Mouse (Mus musculus) megakaryocyte progenitor cell, adult 5-6 weeks (primary cell): ENCODE measurements around the gene Trim28. TPM values are rescaled to one million over a fixed set of nuclear protein-coding genes. Genes with fewer than 3 reads are reported as not detected.

Source experiments
- ATAC-seq: replicated peaks from 2 replicates; pipeline ENCODE4 v1.8.0; 2016; ENCODE audit warnings: mild to moderate bottlenecking, moderate TSS enrichment, inconsistent platforms; ENCODE audit not compliant: poor library complexity
- total RNA-seq, 2 experiments: library from RNA; stranded (forward) in 1 of 2; stranded (reverse) in 1 of 2; fragments of 157-497, 149-512 nt in 1 of 2; fragments of 200-1000 nt in 1 of 2; gene quantifications; 2 replicates each; pipeline versions ENCODE4 v1.2.3 to v1.2.4; 2015 to 2017

The Trim28 gene
- total RNA-seq, 2 experiments from 2014 or later = 409 to 506 TPM

DNA sequence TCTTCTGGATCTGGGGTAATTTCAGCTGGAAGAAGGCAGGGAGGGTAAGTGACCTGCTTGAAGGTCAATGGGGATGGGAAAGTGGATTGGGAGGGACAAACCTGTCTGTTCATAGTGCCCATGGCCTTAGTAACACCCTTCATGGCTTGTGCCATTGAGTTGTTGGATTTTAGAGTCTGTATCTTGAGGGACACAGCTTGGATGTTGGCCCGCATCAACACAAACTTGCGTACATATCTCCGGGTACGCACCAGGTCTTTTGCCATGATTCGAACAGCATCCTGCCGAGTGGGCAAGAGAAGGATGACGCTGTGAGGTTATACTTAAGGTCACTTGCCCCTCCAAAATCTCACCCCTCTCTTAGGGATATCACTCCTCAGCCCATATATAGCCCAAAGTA lies 33.6 kb downstream of the Trim28 start:
- no peak for ATAC-seq

GRCm38 (mm10) chr7:13033451-13034147 lies 34.7 kb downstream of the Trim28 start:
- no peak for ATAC-seq

DNA sequence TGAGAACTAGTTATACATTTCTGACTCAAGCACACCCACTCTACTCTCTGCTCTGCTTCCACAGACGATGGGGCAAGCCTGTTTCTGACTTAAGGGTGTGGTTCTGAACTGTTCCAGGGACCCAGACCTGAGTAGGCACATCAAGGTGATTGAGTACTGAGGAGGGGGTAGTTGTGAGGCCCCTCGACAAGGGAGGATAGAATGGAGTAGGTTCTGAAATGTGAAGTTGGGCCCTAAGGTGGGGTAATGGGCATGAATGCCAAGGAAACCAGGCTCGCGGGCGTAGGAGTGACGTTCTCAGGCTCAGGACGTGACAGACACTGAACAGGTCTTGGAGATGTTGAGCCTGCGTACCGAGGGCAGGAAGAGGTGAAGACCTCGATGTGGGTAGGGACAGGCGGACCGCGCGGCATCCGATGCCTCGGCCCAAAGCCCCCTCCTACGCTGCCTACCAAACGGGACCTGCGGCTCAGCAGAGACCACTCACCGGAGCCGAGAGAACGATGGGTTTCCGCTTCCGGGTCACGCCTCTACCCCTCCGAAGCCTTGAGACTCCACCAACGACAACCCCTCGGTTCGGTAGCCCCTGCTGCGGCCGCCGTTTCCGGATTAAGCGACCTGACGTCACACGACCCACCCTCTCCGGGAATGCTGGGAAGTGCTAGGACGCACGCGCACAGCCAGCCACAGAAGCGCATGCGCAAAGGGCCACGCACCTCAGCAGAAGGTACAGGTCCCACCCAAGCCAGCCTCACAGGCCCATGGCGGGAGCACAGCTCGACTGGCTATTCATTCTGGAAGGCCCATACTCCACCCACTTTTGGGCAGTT lies 35.4 kb downstream of the Trim28 start, which contains the start of gene Chmp2a:
TSS of gene Chmp2a (minus strand) at position 660 of the 830 bp plus-strand sequence.
- ATAC-seq = peak; percentile 59

DNA sequence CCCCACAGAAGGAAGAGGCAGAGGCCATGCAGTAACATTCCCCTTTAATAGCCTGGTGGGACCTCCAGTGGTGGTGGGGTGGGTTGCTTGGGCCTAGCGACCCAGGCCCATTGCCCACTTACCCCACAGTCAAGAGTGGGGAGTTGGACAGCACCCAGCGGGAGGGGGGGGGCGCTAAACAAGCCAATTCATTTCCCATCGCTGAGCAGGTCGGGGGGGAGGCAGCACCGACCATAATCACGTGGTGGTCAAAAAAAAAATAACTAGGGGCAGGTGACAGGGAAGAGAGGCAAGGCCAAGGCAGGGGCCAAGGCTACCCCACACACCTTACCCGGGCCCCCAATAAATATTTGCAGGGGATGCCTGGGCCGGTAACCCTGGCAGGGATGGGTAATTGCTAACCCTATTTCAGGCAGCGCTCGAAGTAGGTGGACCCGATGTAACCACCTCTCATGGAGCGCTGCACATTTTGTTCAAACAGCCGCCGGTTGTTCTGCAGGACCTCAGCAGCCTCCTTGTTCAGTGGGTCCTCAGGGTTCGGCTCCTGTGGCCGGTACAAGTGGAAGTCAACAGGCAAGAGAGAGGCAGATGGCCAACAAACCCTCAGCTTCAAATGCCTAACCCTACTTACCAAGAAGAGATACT lies 36.4 kb downstream of the Trim28 start:
- ATAC-seq = no peak

DNA sequence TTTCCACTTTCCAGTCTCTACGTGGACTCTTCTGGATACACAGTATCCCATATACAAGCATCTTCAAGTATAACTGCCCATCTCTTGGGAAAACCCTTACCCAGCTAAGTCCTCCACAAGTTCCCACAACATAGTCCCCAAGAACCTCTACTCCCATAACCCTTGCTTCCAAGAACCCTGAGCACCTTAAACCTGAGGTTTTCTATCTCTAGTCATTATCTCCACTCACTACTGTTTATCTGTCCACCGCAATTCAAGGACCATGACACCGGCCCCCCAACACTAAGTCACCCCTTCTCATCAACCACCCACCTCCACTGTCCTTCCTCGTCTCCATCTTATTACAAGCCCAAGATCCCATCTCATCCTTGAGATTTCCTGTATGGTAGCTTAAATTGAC lies 37.9 kb downstream of the Trim28 start:
- no peak for ATAC-seq

- ATAC-seq = no peak
Measured at GRCm38 (mm10) chr7:13037366-13037765, 38.5 kb downstream of the Trim28 start.

DNA sequence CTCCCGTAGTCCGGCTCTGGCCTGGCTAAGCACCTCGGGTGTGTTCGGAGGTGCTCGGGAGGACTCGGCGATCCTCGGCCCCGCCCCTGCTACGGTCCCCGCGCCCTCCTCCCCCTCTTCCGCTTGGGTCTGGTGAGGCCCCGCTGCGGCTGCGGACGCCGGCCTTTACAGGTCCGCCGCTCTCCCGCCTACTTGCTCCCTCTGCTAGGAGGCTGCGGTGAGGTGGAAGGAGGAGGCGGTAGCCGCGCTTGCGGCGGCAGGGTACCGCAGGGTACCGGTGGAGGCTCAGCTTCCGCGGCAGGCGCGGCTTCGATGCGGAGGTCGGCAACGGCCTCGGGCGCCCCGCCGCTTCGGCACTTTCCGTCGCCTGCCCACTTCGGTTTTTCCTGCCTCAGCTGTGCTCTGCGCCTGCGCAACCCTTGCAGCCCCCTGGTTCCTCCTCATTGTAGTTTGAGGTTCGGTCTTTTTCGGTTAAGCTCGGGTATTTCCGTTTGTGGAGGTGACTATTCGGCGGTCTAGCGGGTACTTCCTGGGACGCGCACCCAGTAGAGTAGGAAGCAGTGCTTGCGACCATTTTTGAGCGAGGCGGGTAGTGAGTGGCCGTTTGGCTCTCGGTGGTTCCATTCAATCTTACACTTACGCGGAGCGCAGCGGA lies 39.1 kb downstream of the Trim28 start, which contains the start of gene Ube2m:
TSS of gene Ube2m (minus strand) at position 375 of the 655 bp plus-strand sequence.
- peak; percentile 51 for ATAC-seq

- peak; percentile 24 for ATAC-seq
Measured at GRCm38 (mm10) chr7:13038621-13039169, 39.8 kb downstream of the Trim28 start.

DNA sequence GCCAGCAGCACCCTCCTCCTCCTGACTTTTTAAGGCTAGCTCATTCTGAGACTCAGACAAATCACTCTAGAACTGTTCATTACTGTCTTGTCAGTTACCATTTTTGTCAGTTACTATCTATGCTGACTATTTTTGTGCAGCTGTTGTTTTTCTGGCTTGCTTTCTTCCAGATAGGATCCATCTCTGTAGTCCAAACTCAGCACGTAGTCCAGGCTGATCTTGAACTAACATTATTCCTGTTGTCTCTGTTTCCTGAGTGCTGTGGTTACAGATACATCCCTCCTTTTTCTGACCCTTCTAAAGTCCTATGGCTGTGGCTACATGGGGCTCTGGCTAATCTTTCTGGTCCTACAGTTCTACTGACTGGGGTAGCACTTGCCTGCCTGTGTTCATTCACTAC lies 40.3 kb downstream of the Trim28 start:
- ATAC-seq = no peak

GRCm38 (mm10) chr7:13041256-13041655 lies 42.3 kb downstream of the Trim28 start:
- no peak for ATAC-seq

- ATAC-seq = no peak
Measured at GRCm38 (mm10) chr7:13042511-13042910, 43.6 kb downstream of the Trim28 start.

- no peak for ATAC-seq
Measured at GRCm38 (mm10) chr7:13043120-13043444, 44.2 kb downstream of the Trim28 start.

DNA sequence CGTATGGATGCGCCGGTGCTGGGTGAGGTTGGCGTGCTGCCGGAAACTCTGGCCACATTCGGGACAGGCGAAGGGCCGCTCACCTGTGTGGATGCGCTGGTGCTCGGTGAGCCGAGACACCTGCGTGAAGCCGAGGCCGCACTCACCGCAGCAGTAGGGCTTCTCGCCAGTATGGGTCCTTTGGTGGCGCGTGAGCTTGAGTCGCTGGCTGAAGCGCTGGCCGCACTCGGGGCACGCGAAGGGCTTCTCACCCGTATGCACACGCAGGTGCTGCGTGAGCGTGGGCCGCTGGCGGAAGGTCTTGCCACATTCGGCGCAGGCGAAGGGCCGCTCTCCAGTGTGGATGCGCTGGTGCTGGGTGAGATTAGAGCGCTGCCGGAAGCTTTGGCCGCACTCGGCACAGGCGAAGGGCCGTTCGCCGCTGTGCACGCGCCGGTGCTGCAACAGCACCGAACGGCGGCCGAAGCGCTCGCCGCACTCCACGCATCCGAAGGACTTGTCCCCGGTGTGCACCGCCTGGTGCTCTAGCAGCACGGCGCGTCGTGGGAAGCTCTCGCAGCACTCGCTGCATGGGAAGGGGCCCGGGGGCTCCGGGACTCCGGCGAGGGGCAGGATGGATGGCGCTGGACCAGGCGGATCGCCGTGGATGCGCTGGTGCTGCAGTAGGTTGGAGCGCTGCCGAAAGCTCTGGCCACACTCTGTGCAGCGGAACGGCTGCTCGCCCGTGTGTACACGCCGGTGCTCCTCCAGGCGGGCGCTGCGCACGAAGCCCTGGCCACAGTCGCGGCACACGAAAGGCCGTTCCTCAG lies 44.7 kb downstream of the Trim28 start:
- peak; percentile 33 for ATAC-seq

GRCm38 (mm10) chr7:13044254-13044625 lies 45.3 kb downstream of the Trim28 start:
- ATAC-seq = no peak

DNA sequence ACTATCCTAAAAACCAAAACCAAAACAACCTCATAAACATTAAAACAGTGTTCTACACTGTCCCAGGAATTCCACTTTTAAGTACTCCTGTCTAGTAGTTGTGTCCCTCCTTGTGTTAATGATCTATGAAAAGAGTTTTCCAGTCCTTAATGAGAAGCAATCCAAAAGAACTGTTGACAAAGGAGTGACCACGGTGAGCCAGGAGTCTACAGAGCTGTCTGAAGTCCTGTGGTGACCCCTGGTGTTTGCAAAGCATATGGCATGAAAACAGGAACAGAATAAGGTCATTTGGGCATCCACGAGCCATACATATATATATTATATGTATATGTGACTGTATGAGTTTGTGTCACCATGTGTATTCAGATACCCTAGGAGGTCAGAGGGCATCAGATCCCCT lies 47.2 kb downstream of the Trim28 start:
- peak; percentile 81 for ATAC-seq

- ATAC-seq = no peak
Measured at GRCm38 (mm10) chr7:13053001-13053400, 54.1 kb downstream of the Trim28 start.

GRCm38 (mm10) chr7:13053501-13053900 lies 54.6 kb downstream of the Trim28 start:
- ATAC-seq = no peak

DNA sequence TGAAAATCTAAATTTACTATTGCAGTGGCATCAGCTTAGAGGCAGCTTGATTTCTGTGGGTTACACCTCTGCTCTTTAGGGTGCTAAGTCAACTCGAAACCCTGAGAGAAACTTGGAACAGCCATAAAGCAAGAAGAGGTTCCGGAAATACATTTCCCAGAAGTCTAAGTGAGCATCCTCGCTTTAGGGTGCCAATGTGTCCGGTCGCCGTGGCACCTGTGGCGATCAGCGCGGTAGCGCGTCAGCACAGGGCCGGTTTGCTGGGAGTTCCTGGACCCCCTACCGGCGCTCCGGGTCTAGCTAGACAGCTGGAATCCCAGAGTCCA lies 55.0 kb downstream of the Trim28 start:
- no peak for ATAC-seq

DNA sequence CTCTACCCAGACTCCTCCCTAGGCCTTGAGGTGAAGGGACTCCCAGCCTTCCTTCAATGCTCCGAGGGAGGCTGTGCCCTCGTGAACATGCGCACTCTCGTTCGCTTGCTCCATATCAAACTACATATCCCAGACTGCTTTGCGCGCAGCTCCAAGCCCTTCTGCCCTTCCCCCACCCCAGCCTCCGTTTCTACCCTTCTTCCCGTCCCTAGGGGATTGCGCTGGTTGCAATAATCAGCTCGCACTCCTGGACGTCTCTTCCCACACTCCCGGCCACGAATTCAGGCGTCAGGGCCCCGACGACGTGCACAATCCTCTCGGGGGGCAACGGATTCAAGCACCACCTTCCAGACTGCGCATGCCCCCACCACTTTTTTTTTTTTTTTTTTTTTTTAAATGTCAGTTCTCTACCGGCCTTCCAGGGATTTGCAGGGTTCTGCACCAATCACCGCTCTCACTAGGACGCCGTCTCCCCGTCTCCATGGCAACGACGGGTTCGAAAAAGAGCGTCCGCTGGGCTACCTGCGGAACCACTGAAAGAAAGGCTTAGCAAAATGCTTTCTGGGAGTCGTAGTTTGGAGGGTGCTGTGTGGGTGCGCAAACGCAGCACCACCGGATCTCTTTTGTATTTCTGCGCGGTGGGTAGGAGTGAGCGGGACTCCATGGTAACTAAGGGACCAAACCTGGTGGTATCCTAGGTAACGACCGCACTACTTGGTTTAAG lies 55.5 kb downstream of the Trim28 start, which contains the start of gene Mzf1:
TSS of gene Mzf1 (minus strand) at position 478 of the 724 bp plus-strand sequence.
- peak; percentile 89 for ATAC-seq
